Mouse (Mus musculus) heart, embryonic 11.5 days (tissue): ENCODE data around the gene Pcyox1. TPM values are rescaled to one million over a fixed set of nuclear protein-coding genes. Genes with fewer than 3 reads are reported as not detected.
"Not testable (repeated sequence)": the region's sequence is repeated elsewhere in the genome, so short reads cannot be mapped to it uniquely, and the experiment has no call there.

ENCODE experiments used
- ATAC-seq: fragments of 200-750 bp; cut with Nextera tagmentation; replicated peaks from 2 replicates; pipeline ENCODE4 v1.8.0; 2017; ENCODE audit warnings: moderate library complexity; ENCODE audit not compliant: insufficient number of reproducible peaks, low FRiP score, low TSS enrichment
- H3K27ac ChIP-seq: fragments of 300-500 bp; sonication (generic); 2 replicates; pipeline ENCODE4 v1.5.1; 2014; ENCODE audit warnings: mild to moderate bottlenecking, low read depth, low read length
- H3K27me3 ChIP-seq: fragments of 300-500 bp; sonication (generic); 2 replicates; pipeline ENCODE4 v1.6.1; 2014; ENCODE audit warnings: mild to moderate bottlenecking, low read length, mixed read lengths; ENCODE audit not compliant: control insufficient read depth, insufficient read depth
- H3K36me3 ChIP-seq: fragments of 300-500 bp; sonication (generic); 2 replicates; pipeline ENCODE4 v1.6.1; 2014; ENCODE audit warnings: mild to moderate bottlenecking, low read length, moderate library complexity, mixed read lengths; ENCODE audit not compliant: control insufficient read depth, insufficient read depth
- H3K4me1 ChIP-seq: fragments of 300-500 bp; sonication (generic); 2 replicates; pipeline ENCODE4 v1.6.1; 2014; ENCODE audit warnings: low read length; ENCODE audit not compliant: control insufficient read depth, insufficient read depth
- H3K4me2 ChIP-seq: fragments of 300-500 bp; sonication (generic); 2 replicates; pipeline ENCODE4 v1.6.1; 2014; ENCODE audit warnings: mild to moderate bottlenecking, moderate library complexity
- H3K4me3 ChIP-seq: fragments of 300-500 bp; sonication (generic); 2 replicates; pipeline ENCODE4 v1.5.1; 2014; ENCODE audit warnings: low read depth, low read length
- H3K9ac ChIP-seq: fragments of 300-500 bp; sonication (generic); 2 replicates; pipeline ENCODE4 v1.6.1; 2014; ENCODE audit warnings: mild to moderate bottlenecking, low read depth, low read length, moderate library complexity
- H3K9me3 ChIP-seq: fragments of 300-500 bp; sonication (generic); replicated peaks from 2 replicates; pipeline ENCODE4 v1.6.1; 2016; ENCODE audit warnings: low read length; ENCODE audit not compliant: control insufficient read depth
- WGBS: fragments of 180-500 bp; shearing (Covaris S2); extraction: QIAGEN DNeasy Blood & Tissue Kit; methylation state at CpG from one replicate; pipeline ENCODE4 v1.1.7; 2014; ENCODE audit not compliant: insufficient replicate concordance; 5-methylcytosine and 5-hydroxymethylcytosine counted together
- polyA plus RNA-seq: library from polyadenylated mRNA; unstranded; fragments of >200 nt; fragmentation: Nextera tagmentation; extraction: Ambion mirVana; gene quantifications from 2 replicates; pipeline ENCODE4 v1.2.1, GENCODE M21; 2014

The Pcyox1 gene
- polyA plus RNA-seq, 1 experiment from 2014 or later: 50.0 TPM

- Histone ChIP-seq H3K4me3 (no peak overlapping the region), H3K9ac (no peak overlapping the region), H3K27ac (peak overlapping the region; percentile 29; the same call in 1 of the 2 replicates), H3K4me2 (no peak overlapping the region), H3K9me3 (no peaks in the 10 kb centered on the region), H3K4me1 (peaks cover 3% of the 10 kb centered on the region; the same call in 1 of the 2 replicates), H3K36me3 (no peaks in the 10 kb centered on the region), H3K27me3 (no peaks in the 10 kb centered on the region)
- ATAC-seq: no peak
- WGBS: 32% methylated on average over 2 of the region's 2 CpGs
These were observed 50.9 kb downstream of the Pcyox1 start for GRCm38 (mm10) chr6:86346063-86346462.

- Histone ChIP-seq H3K4me1 (peaks cover 3% of the 10 kb centered on the region; the same call in 1 of the 2 replicates), H3K36me3 (no peaks in the 10 kb centered on the region), H3K27me3 (no peaks in the 10 kb centered on the region), H3K4me3 (no peak overlapping the region), H3K4me2 (peak overlapping the region; percentile 46), H3K9me3 (no peaks in the 10 kb centered on the region), H3K9ac (no peak overlapping the region), H3K27ac (no peak overlapping the region)
- WGBS: 11% methylated on average over 7 of the region's 7 CpGs
- no peak for ATAC-seq
These were observed 53.3 kb downstream of the Pcyox1 start for GRCm38 (mm10) chr6:86343656-86344055.

GRCm38 (mm10) chr6:86336340-86336739, 60.6 kb downstream of the Pcyox1 start:
- ATAC-seq, H3K9me3 ChIP-seq, H3K9ac ChIP-seq, H3K4me2 ChIP-seq, H3K4me1 ChIP-seq, H3K27ac ChIP-seq, H3K36me3 ChIP-seq, H3K4me3 ChIP-seq, H3K27me3 ChIP-seq: not testable (repeated sequence)
- 76% methylated on average over 4 of the region's 4 CpGs for WGBS

Other genes starting within 250 kb of the Pcyox1 start
- 3.0 and 4.1 TPM in 2 replicates for gene Tgfa, start 201.9 kb downstream of the Pcyox1 start, polyA plus RNA-seq
- 118 and 127 TPM in 2 replicates for gene Fam136a, start 31.5 kb downstream of the Pcyox1 start, polyA plus RNA-seq
- gene Snrpg, start 25.9 kb downstream of the Pcyox1 start, polyA plus RNA-seq: 389 and 393 TPM in 2 replicates
- gene Tia1, start 7.1 kb upstream of the Pcyox1 start, polyA plus RNA-seq: 144 and 146 TPM in 2 replicates
- not detected in 2 replicates for gene Gm44790, start 29.5 kb upstream of the Pcyox1 start, polyA plus RNA-seq
- 15.2 and 16.7 TPM in 2 replicates for gene C87436, start 41.2 kb upstream of the Pcyox1 start, polyA plus RNA-seq
- 312 and 348 TPM in 2 replicates for gene Pcbp1, start 129.2 kb upstream of the Pcyox1 start, polyA plus RNA-seq
- not detected in 2 replicates for gene Asprv1, start 231.0 kb upstream of the Pcyox1 start, polyA plus RNA-seq